Mouse (Mus musculus) liver, adult 2 months (tissue): Measurements from ENCODE around the gene Arpc2.

ENCODE experiments used
- CTCF ChIP-seq: fragments of 200-500 bp; IDR thresholded peaks from 2 replicates; pipeline ENCODE4 v1.5.1; 2011; ENCODE audit warnings: low read depth, low read length, control low read depth
- POLR2A ChIP-seq: fragments of 200-500 bp; IDR thresholded peaks from 2 replicates; pipeline ENCODE4 v1.6.1; 2011; ENCODE audit warnings: low read length, control low read depth; ENCODE audit not compliant: insufficient read depth; ENCODE audit errors: extremely low read depth

DNA sequence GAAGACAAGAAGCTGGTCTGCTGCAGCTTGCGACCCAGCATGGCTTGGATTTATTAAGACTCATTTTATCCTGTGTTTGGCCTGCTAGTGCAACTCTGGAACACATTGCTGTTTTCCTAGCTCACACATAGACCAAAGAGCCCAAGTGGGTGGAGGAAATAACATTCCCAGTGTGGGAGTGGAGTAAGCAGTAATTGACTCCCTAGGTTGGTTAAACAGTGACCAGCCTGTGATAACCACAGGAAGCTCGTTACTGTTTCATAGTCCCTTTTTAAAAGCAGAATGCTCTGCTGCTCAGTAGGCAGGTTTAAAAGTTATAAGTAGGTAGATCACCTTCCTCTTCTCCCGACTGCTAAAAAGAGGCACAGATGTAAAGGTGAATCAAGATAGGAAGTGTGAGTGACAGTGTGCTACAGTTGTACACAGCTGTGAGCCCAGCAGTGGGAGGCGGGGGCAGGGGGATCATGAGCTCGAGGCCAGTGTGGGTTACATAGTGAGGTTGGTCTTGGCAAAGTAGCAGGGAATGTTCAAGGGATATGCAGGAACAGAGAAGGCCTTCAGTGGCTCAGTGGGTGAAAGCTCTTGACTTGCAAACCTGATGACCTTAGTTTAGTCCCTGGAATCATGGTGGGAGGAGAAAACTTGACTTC is 13.6 kb downstream of the Arpc2 start:
- TF ChIP-seq CTCF (no peak), POLR2A (no peak)
